Mouse (Mus musculus): ENCODE results near the gene Cntnap1.
"Not testable (repeated sequence)": the region's sequence is repeated elsewhere in the genome, so short reads cannot be mapped to it uniquely, and the experiment has no call there.

Gene Cntnap1

DNA sequence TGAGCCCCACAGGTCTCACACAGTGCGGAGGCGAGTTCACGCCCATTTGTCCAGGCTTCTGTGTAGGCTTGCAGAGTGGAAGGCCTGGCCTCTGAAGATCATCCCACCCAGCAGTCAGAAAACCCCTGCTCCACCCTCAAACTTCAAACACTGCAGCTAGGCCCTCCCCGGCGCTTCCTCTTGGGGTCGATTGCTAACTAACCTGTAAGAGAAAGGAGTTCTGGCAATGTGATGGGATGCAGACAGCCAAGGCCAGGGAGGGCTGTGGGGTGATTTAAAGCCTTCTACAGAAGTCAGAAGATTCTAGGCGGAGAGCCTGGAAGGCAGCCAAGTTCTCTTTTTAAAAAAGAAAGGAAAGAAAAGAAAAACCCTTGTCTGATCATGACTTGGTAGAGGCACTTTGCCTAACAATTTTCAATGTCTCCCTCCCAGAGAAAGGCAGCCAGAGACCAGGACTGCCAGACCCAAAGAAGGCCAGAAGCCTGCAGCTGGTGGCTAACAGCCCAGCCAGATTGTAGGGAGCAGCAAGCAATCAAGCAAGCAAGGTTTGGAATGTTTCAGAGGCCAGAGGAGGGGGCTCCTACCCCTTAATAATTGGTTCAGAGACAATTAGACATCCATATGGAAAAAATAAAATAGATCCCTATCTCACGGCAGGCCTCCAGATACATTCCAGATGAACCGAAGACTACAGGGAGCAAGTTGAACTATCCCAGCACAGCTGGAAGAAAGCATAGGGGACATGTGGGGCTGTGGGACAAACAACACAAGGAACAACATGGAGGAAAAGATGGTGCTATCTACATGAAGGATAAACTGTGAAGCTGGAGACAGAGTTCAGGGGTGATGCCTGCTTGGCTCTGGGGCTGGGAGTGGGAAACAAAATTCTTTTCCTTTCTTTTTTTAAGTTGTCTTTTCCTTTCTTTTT lies 20.9 kb upstream of the Cntnap1 start:
- in situ Hi-C loops (cut with MseI, MboI), result no loop called here

DNA sequence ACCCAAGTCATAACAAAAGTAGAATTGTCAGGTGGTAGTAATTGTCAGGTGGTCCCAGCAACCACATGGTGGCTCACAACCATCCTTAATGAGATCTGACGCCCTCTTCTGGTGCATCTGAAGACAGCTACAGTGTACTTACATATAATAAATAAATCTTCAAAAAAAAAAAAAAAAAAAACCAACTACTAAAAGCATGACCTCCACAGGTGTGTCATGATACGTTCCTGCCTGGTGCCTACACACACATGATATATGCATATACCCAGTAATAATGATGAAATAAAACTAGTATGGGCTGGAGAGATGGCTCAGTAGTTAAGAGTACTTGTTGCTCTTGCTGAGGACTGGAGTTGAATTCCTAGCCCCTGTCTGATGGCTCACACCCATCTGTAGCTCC lies 19.3 kb upstream of the Cntnap1 start:
- in situ Hi-C loops (cut with MseI, MboI), result no loop called here

DNA sequence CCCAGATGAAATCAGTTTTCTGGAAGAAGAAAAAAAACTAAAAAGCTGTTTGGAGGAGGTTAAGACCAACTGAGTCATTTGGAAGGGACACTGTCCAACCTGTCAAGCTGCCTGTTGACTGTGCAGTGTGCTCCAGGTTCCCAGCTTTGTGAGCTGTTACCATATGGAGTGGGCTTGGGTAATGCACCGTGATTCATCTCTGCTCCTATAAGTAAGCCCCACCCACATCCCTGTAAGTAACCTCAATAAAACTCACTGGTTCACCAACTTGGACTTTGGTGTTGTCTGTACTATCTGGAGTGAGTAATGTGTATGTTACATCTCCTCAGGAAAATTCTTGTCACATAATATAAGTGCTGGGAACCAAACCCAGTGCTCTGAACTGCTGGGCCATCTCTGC lies 17.5 kb upstream of the Cntnap1 start:
- in situ Hi-C loops (cut with MseI, MboI), result no loop called here

DNA sequence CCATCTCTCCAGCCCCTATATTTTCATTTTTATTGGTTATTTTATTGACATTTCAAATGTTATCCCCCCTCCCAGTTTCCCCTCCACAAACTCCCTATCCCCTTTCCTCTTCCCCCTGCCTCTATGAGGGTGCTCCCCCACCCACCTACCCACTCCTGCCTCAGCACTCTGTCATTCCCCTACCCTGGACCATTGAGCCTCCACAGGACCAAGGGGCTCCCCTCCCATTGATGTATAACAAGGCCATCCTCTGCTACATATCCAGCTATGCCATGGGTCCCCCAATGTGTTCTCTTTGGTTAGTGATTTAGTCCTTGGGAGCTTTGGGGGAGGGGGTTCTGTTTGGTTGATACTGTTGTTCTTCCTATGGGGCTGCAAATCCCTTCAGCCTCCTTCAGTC lies 15.7 kb upstream of the Cntnap1 start:
- in situ Hi-C loops (cut with MseI, MboI), result no loop called here

DNA sequence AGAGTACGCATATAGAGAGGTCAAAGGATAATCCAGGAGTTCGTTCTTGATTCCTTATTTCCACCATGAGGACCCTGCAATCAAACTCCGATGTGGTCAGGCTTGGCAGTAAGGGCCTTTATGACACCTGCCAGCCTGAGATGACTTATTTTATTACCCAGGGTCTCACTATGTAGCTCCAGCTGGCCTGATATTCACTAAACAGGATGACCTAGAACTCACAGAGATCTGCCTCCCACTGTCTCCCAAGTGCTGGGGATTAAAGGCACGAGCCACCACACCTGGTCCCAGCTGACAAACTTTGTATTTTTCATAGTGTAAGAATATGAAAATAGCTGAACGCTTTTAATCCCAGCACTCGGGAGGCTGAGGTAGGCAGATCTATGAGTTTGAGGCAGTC lies 15.2 kb upstream of the Cntnap1 start:
- in situ Hi-C loops (cut with MseI, MboI), result no loop called here

DNA sequence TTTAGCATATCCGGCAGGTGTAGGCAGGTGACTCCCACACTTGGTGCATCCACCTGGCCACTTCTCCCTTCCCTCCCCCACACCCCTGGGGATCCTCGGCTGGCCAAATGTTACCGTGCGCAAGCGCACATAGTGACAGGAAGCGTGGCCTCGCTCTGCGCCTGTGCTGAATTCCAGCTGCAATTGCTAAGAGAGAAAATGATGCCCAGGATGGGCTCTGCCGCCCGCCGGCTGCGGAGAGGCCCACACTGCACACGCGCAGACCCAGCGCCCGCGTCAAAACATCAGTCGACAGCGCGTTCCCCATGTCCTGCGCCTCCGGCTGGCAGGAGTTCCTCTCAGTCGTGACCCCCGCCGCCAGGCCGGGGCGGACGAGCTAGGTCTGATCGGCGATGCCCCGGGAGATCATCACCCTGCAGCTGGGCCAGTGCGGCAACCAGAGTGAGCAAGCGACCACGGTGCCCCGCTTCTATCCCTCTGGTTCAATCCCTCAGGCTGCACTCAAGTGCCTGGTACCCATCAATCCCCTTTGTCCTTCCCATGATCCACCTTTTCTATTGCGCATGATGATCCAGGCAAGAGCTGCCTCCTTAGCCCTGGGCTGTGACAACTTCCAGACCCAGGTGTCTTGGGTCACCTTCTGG lies 14.5 kb upstream of the Cntnap1 start, which contains the start of gene Tubg2:
Gene Tubg2 (plus strand): TSS at position 180 of the 644 bp plus-strand sequence.
- in situ Hi-C loops (cut with MseI, MboI), result no loop called here

DNA sequence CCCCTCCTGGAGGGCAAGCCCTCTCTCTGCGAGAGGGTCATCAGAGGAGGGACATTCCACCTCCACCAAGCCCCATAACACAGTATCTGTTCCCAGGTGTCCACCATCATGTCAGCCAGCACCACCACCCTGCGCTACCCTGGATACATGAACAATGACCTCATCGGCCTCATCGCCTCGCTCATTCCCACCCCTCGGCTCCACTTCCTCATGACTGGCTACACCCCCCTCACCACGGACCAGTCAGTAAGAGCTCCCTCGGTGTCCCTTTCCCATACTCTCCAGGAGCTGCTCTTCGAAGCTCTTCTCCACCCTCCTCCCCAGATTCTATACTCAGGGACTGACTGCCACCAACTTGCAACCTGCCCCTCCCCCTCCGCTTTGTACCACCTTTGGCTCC lies 10.2 kb upstream of the Cntnap1 start:
- in situ Hi-C loops (cut with MseI, MboI), result not testable (repeated sequence)

DNA sequence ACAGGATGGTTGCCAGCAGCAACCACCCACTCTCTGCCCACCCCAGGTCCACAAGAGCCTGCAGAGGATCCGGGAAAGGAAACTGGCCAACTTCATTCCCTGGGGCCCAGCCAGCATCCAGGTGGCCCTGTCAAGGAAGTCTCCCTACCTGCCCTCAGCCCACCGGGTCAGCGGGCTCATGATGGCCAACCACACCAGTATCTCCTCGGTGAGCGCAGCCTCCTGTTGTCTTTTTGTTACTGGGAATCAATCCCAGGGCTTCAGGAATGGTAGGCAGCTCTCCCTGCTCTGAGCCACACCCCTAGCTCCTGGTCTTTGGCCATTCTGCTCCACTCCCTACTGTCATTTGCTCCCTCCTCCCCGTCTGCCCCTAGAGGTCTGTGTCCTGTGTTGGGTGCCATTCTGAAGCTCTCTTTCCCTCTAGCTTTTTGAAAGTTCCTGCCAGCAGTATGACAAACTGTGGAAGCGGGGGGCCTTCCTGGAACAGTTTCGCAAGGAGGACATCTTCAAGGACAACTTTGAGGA lies 9.3 kb upstream of the Cntnap1 start:
- in situ Hi-C loops (cut with MseI, MboI), result not testable (repeated sequence)

DNA sequence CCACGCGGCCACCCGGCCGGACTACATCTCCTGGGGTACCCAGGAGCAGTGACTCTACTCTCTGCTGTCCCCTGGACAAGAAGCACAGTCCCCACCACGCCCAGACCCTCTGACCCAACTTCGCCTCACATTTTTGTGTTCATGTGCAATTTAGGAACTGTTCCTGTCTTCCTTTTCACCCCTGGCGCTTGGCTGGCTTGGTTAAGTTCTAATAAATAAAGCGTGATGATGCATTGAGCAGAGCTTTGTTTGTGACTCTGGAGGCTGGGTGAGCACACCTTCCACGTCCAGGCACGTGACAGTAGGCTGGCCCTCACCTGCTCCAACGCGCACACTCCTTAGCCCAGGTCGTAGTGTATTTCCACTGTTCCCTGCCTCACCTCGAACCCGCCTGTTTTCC lies 8.8 kb upstream of the Cntnap1 start:
- in situ Hi-C loops (cut with MseI, MboI), result no loop called here

DNA sequence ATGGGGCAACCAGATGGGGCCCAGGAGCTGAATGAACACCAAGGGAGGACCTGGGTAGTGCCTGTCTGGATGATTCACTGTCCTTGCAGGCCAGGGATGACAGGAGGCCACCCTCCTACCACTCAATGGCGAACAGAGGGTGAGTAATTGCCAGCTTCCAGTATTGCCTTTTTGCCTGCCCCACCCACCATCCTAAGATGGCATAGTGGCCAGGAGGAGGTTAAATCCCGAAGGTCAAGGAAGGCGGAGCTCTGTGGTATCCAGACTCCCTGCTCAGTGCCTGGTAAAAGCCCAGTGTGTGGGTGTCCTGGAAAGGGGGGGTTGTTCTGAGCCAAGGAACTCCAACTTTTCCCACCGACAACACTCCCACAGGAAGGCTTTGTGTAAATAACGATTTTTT lies 8.0 kb upstream of the Cntnap1 start:
- in situ Hi-C loops (cut with MseI, MboI), result no loop called here

DNA sequence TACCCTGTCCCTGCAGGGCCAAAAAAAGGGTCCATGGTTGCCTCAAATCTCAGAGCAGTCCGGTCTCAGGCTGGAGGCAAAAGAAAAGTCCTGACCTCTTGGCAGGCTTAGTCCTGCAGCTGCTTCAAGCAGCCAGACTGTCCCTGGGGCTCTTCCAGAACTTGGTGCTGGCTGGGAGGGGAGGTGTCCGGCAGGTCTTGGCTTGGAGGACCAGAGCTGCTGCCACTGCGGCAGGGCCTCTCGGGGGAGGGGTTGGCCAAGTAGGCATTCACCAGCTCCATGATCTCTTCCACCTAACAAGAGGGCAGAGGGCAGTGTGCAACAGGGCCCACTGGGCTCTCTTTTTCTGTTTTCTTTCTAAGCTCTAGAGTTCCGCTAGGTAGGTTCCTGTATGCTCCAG lies 7.6 kb upstream of the Cntnap1 start:
- in situ Hi-C loops (cut with MseI, MboI), result no loop called here

DNA sequence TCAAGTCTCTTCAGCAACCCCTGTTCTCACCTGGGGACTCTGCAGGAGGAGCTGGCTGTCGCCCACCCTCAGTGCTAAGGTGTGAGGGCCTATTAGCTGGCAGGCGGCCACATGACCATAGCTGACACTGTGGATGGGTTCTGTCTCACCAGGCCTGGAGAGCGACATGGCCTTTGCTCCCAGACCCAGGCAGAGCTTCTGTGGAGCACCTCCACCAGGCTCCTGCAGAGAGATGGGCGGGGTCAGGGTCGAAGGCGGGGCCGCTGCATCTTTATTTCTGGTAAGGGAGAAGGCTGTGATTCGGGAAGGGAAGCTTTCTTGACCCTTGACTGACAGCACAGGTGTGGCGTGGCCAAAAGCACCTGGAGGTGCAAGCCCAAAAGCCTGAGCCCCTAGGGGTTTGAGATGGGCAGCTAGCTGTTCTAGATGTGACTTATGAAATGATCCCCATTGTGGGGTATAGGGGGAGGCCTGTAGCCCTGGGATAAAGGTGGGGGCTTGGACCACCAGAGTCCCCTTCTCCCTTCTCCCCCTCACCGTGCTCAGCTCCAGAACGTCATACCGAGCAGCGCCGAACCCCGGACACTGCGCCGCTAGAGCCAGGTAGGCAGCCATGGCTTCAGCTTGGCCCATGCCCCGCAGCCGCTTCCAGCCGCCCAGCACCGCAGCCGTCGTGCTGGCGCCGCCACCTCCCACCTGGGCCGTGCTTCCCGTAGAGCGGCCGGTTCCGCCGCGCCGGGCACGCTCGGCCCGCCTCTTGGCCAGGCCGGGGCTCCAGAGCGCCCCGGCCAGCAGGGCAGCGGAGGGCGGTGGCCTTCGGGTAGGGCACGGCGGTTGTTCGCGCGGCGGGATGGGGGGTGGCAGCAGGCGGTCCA lies 6.6 kb upstream of the Cntnap1 start:
- in situ Hi-C loops (cut with MseI, MboI), result no loop called here

DNA sequence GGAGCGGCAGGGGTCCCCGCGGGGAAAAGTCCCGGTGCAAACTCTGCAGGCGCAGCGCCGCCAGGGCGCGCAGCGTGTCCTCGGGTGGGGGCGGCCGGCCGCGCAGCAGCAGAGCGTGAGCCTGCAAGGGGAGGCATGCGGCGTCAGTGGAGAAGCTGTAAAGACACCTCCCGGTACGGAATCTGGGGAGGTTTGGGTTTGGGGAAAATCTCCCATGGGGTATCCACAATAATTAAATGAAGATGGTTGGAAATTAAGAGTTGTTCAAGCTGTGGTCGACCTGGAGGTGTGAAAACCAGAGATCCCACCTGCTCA lies 6.0 kb upstream of the Cntnap1 start:
- in situ Hi-C loops (cut with MseI, MboI), result no loop called here

DNA sequence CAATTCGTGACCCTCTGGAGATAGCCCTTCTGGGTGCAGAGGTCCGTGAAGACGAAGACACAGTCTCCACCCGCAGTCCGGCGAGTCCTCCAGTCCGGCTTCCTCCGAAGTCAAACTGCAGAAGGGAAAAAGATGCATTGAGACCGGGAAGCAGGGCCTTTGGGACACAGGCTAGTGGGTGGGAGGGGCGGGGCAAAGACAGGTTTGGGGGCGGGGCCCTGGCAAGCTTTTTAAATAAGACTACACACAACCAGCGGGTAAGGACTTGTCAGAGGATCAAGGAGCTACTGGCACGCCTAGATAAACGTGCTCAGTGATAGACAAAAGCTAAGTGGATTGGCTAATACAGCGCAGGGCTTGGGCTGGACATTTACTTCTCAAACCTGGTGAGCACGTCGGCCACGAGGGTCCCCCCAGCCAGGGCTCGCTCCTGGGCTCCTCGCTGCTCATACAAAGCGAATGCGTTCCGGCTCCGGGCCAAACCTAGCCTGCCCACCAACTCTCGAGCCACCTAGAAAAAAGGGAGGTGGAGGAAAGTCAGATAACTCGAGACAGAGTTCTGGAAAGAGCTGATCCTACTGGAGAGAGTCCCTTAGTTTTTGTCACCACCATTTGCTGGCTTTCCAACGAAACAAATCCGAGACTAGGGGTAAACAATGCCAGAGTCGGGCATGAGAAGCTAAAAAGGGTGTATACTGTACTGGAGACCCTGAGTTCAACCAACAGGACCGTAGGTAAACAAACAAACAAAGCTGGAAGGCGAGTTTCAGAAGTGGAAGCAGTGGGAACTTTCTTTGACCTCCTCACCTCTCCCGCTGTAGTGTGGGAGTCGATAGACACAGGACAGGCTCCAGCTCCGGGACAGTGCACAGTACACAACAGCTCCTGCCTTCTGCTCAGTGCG lies 5.4 kb upstream of the Cntnap1 start:
- in situ Hi-C loops (cut with MseI, MboI), result no loop called here

DNA sequence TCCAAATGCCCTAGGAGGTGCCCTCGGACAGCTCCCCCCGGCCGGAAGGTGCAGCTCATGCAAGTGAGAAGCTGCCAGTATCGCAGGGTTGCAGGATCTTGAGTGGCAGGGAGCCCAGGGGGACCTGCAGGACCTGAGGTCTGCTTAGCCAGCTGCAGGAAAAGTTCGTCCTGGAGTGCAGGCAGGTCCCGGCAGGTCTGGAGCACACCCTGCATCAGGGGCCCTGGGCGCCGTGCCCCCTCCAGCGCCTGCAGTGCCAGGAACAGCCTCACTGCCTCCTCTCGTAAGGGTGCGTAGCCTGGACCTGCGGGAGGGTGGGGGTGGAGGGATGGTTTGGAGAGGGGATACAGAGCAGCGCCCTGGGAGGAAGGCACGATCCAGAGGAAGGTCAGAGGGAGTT lies 4.0 kb upstream of the Cntnap1 start:
- in situ Hi-C loops (cut with MseI, MboI), result no loop called here

DNA sequence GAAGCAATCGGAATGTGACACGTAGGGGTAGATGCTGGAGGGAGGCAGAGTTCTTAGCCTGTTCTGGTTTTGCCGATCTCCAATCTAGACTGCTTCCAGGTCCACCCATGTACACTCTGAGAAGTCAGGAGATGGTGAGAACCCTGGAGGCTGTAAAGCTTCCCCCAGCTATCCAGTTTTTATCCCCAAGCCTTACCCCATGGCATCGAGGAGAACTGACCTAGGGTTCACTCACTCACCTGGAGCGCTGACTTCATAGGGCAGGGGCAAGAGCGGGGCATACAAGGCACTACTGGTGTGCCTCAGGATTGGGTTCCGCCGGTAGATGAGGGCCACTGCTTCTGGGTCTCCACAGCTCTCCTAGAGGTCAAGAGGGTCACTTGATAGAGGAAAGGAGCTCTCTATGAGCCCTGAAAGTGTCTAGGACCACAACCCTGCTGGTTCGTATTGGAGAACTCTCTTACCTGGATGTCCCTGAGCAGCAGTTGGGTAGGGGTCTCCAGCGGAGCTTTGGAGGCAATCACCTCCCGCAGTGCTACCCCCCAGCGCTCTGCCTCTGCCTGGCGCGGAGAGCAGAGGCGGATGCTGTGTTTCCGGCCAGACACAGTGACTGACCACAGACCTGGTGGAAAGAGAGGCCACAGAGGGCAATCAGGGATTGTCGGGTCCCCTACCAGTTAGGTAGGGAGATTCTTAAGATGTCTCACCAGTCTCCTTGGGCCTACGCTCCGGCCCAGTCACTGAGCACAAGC lies 2.9 kb upstream of the Cntnap1 start:
- in situ Hi-C loops (cut with MseI, MboI), result no loop called here

DNA sequence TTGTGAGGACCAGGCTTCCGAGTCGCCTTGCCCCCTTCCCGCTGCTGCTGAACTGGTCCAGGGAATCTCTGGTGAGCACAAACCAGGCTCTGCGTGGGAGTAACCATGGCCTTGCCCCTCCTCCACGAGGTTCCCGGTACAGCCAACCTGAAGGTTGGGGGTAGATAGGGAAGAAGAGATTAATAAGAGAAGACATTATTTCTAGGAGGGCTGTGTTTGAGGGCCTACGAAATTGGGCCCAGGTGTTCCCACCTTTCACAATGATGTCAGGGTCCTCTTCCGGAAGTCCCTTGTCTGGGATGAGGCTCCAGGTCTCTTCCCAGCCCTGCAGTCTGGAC lies 2.4 kb upstream of the Cntnap1 start:
- in situ Hi-C loops (cut with MseI, MboI), result no loop called here

DNA sequence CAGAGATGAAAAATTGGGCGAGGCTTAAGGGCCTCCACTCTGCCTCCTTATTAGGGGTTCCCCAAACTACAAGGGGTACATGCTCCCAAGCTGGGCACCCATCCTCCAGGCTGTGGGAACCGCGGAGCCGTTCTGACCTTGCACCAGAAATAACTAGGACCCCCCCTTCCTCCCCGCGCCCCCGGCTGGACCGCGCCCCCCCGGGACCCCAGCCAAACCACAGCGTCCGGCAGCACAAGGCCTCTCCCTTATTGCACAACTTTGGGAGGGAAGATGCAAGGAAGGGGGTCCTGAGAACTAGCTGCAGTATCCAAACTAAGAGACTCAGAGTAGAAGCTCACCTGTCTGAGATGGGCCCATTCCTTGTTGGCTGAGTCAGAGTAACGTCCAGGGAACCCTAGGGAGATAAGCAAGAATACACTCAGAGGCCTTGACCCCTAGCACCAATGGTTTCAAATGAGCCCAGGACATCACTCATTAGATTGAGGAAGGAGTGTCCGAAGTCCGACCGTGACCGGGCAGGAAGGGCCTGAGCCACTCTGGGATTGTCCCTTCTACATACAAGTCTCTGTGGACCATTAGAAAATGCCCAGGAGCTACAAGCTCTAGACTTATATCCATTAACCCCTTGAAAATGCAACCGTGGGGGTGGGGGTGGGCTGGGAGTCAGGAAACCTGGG lies 1.9 kb upstream of the Cntnap1 start:
- in situ Hi-C loops (cut with MseI, MboI), result no loop called here

DNA sequence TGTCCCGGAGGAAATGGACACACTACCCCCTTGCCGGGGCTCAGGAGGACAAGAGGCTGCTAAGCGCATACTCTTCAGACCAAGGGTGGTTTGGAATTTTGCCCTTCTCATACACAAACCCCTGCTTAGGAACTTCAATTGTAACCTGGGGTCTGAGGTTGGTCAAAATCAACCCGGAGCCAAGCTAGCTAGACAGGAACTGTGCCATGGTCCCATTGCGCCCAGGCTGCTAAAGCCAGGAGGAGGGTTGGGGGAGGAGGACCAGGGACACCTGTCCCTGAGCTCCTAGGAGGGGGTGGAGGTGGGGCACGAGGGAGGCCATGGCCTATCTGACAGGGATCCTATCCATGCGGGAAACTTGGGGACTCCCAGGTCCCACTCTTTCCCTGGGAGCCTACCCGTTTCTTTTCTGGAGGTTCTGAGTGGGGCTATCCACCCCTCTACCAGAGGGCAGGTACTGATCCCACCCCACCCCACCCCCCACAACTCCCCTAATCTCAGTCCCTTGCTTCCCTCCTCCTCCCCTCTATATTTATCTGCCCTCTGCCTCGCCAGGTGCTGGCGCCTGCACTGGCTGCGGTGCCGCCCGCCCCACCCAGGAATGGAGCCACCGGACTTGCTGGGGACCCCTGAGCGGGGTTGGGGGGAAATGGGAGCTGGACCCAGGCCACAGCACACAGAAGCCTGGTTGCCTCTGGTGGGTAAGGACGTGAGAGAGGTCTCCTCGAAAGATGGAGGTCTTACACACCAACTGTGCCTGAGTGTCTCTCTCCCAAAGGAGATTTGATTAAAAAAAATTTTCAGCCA lies 819 bp upstream of the Cntnap1 start:
- in situ Hi-C loops (cut with MseI, MboI), result no loop called here
